Mouse (Mus musculus) urinary bladder, postnatal 4 days (tissue): Measurements from ENCODE around the gene Zfp512b.
A peak's percentile ranks its signal among the peaks of the same experiment; 100 is the strongest.

ENCODE experiments used
- DNase-seq, 2 experiments: peaks; one replicate each; pipeline ENCODE4 v3.0.0; 2021 to 2022; ENCODE audit warnings: low spot score in 2 of 2

Gene Zfp512b

DNA sequence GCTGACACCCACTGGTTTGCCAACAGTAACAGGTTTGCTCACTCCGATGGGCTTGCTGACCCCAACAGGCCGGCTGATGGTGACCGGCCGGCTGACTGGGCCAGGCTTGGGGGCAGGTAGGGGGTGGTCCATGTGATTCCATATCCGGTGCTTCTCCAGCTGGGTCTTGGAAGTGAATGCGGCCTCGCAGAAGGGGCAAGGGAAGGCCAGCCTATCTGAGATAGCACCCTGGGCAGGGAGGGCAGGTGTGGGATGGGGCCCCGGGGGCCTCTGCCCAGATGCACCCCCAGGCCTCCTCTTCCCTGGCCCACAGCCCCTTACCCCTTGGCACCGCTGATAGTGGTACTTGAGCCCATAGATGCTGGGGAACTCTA is 2.9 kb downstream of the Zfp512b start:
- peak in 1 of 2 experiments; percentile 16 for DNase-seq

DNA sequence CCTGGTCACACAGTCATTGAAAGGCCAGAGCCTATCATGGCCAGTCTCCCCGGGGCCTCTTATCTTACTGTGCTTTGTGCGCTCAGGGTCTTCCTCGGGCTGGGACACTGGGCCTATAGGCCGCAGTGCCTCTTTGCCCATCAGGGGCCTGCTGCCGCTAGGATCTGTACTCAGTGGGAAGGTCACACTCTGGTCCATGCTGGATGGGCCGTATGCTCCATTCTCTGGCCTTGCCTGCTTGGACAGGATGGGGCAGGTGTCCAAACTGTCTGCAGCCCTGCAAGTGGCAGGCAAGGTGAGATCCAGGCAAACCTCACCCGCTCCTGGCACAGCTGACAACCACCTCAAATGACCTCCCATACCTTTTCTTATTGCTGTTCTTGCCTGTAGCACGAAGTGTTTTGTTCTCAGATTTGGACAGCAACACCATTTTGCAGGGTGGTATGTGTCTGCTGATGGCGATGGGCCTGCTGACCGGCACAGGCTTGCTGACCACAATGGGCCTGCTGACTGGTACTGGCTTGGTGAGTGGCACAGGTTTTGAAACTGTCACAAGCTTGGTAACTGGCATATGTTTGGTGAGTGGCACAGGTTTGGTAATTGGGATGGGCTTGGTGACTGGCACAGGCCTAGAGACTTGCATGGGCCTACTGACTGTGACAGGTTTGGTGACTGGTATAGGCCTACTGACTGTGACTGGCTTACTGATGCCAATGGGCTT is 3.4 kb downstream of the Zfp512b start:
- no peak for DNase-seq

DNA sequence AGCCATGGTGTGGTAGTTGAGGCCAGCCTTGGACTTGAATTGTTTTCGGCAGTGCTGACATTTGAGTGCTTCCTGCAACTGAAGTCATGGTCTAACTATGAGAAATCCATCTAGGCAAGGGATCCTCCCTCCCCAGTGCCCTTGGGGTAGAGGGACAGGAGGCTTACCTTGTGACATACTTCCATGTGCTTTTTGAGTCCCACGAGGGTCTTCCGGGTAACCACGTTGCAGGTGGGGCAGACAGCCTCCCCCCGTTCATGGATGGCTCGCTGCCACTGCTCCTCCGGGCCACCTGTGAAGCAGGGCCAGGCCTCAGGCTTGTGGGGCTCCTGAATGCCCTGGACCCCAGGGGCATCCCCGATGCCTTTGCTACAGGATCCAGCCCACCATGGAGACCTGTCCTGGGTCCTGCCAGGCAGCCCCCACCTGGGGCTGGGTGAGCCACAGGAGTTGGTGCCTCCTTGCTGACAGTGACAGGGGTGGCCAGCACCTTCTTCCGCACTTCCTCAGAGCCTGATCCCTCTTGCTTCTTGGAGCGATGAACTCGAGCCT is 4.3 kb downstream of the Zfp512b start:
- peak in 1 of 2 experiments; percentile 49 for DNase-seq

DNA sequence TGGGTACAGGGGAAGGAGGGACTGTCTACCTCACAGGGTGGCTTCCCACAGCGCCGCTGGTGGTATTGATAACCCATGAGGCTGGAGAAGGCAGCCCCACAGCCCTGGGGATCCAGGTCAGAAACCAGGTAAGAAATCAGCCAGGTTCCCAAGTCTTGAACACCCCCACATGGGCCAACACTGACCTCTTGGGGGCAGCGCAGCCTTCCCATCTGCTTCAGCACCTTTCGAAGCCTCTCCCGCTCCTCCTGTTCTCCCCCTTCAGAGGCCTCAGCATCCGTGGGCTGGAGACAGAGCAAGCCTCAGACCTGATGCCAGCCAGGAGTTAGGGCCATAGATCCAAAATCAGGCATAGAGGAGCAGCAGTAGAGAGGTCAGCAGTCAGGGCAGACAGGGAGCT is 4.8 kb downstream of the Zfp512b start:
- peak in 1 of 2 experiments; percentile 59 for DNase-seq

DNA sequence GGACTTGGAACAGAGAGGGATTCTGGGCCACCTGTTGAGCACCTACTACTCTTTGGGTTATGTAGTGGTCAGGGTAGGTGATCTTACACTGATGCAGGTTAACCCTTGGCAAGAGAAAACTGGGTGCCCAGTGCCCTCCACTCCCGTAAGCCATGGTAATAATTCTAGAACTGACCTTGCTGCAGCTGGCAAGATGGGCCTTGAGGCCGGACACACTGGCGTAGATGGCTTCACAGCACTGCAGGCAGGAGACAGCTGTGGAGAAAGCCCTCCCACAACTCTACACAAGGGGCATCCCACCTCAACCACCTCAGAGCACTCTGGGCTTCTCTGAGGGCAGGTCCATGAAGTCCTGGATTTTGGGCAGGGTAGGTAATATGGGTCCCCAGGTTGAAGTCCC is 6.5 kb downstream of the Zfp512b start:
- DNase-seq, result no peak

DNA sequence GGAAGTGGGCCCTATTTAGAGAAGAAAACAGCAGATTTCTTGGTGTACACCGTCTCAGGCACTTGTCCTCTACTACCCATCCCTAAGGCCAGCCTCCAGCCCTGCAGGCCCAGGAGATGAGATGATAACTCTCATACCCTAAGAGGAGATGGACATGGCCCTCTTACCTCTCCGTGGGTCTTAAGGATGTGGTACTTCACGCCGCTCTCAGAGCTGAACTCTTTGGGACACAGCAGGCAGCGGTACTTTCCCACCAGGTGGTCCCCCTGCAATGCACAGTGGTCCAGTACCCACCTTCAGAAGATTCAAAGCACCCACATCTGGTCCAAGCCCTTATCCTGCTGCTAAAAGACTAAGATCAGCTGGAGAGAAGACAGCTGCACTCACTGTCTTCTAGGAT is 7.1 kb downstream of the Zfp512b start:
- DNase-seq, result no peak

DNA sequence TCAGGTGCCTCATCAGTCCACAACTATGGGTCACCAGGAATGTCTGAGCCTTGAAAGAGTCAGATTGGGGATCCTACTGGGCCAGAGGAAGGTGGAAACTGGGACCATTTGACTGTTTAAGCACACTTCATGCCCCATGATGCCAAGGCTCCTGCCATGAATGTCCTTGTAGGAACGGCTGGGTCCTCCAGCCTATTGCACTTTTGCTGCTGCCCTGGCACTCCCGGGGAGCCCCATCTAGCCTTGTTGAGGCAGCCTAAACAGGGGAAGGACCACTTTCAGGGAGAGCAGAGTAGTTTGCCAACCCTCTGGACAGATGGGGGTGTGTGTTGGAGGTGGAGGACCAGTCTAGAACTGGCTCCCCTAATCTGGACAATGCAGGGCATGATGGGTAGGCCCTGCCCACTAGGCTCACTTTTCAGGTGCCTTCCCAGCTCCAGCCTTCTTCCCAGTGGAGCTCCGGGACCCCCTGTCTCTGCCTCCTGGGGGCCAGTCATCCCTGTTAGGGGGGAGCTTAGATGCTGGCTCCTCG is 8.1 kb downstream of the Zfp512b start, which contains the start of gene Uckl1:
TSS of gene Uckl1 (minus strand) at position 482 of the 532 bp plus-strand sequence.
- peak in 1 of 2 experiments; percentile 36 for DNase-seq

DNA sequence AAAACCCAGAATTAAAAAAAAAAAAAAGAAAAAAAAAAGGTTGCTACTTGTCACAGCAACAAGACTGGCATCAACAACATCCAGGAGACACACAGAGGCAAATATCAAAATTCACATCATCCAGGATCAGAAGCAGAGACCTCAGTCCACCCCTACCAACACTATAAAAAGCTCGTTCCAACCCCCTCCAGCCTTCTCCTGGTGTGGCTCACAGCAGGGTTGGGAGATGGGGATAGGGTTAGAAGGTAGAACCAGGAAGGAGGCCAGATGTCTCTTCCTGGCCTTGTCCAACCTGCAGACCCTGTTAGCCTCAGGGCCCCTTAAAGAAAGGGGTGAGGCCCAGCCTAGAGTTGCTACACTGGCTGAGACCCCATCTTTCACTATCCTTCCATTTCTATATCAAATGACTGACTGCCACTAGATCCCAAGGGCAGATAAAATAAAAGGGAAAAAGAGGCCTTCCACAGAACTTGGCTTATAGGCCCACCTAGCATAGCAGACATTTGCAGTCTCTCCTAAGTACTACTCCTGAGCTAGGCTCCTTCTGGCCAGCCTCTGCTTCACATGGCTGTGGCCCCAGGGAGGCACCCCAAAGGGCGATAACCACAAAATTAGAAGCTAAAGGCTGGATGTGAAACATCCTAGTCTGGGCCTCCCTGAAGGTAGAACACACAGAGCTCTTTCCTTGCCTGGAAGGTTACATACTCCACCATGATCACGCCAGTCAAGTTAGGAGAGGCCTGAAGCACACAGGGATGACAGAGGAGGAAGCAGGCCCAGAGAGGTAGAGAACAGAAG is 8.9 kb downstream of the Zfp512b start:
- peak in 1 of 2 experiments; percentile 17 for DNase-seq

DNA sequence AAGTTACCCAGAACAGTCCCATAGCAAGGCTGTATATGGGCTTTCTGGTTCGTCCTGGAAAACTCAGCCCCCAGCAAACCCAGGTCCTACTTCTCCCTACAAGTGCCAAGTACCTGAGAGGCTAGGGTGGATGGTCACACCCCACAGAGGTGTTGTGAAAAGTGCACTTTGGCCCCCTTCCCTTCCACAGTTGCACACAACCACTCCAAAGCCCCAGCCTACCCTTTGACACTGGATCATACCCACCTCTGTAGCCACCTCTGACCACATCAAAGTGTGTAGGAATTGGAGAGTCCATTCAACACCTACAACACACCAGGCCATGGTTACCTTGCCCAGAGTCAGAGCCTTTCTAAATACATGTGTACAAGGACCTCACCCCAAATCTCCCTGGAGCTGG is 9.7 kb downstream of the Zfp512b start:
- peak in 1 of 2 experiments; percentile 44 for DNase-seq

DNA sequence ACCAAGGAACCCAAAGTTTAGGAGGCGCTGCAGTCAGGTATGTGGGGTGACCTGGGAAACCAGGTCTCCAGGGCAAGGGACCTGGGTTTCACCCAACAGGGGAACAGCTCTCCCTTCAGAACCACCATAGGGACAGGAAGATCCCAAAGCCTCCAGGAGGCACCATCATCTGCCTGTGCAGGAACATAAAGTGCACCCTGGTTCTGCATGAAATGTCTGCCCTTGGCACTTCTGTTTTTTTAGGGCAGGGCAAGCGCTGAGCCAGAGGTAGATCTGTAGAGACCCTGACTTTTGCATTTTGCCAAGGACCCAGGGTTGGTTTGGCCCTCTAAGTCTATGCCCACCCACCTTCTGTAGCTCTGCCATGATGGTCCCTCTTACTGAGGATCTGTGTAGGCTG is 10.2 kb downstream of the Zfp512b start:
- no peak for DNase-seq

DNA sequence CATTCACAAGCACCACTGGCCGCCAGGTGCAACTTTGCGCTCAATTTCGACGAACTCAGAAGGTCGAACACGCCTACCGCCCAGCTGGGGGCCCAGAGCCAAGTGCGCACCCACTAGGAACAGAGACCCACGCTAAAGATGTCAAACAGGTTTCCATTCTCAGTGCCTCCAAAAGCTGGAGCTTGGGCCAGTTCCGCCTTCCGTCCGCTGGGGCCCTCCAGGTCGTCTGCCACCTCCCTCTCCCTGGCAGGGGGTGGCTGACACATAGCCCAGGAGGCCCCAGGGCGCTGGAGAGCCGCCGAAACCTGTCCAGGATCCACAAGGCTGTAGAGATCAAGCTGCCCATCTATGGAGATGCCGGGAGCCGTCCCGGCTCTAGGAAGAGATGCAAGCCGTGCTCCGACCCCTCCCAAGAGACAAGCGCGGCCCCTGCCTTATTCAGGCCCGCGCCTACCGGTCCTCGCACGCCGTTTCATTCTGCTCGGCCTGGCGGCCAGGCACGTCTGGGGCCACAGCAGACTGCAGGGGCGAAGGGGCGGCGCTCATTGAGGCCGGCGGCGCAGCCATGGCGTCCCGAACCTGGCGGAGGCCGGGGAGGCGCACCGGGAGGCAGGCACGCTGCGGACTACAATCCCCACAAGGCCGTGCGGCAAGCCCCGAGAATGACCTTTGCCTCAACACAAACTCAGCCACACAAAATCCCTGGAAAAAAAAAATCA is 11.0 kb downstream of the Zfp512b start:
- peak; percentile 81 to 84 for DNase-seq

DNA sequence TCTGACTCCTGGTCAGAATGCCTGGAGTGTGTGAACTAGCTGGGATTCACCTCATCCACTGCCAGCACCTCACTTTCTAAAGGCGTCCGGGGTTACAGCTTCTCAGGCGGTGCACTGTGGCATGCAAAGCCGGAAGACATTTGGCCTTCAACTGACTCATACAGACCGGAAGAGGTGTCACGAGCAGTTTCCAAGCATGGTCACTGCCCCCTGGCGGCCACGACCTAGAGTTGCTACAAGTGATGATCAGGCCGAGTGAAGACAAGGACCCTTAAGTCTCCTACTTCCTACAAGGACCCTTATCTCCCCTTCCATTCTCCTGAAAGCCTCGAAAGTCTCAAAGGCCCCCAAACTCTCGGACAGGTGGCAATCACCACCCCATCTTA is 11.6 kb downstream of the Zfp512b start:
- DNase-seq, result peak; percentile 75 to 76

DNA sequence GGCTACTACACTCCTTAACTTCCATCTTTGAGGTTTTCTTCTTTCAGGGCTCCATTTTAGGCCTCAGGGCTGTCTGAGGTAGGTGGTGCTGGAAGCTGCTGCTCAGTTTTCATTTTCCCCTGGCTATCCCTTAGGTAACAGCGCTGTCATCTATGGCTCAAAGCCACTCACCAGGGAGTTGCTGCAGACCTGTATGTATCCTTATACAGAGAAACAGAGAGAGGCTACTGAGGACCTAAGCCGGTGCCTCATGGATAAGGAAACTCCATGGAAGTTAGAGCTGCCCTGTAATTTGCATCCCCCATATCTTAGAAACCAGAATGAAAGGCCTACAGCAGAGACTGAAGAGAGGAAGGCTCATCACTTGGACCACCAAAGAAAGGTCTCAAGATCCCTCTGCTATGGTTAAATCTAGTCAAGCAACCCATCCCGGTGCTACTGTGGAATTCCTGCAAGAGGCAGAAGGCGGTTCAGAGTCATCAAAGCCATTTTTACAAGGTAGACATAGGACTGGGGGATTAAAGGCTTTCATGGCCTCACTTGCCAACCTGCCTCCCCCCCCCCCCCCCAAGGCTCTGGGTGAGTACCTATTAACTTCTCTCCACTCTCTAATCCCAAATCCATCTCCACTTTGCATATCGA is 12.4 kb downstream of the Zfp512b start:
- no peak for DNase-seq

DNA sequence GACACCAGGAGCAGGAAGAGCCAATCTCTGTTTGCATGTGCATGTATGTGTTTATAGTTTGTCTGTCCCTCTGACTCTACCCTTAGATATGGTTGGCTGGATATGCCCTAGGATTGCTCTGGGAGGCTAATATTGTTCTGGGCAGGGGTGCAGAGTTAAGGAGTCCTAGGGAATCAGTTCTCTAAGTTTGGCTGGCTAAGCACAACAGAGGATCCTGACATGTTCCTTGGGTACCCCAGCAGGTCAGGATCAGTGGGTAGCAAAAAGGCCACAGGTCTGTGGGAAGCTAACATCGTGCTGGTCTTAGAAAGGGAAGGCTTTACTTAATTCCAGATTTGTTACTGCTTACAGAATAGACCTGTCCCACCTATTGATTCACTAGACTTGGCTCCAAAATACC is 12.9 kb downstream of the Zfp512b start:
- DNase-seq, result no peak

DNA sequence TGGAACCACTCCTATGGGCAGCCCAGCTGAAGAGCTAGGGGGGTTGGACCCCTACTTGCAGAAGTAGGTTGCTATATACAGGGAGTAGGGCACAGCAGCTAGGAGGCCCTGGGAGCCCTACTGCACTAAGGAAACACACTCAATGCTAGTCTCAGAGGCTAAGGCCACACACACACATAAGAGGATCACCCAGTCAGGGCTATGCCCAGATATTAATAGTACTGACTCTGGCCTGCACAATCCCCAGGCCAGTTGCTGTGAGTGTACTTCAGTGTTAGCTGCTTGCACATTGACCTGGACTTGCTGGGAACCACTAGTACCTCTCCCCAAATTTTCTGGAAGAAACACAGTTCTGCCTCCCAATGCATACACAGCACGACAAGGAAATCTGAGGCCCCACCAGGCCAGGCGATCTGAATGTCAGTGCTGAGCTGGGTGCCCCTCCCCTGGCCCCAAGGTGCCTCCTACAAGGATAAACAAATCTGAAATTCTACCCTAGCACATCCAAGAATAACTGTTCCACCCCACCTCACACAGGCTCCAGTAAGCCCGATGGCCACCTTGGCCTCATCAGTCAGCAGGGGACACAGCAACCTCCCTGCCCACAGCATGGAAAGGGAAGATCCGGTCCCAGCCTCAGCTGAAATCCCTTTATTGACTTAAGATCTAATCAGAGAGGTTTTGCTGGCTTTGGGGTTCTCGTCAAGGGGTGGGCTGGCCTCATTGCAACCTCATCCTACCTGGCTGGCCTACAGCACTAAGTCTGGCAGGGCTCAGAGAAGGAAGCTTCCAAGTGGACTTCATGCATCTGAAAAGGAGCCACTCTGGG is 13.6 kb downstream of the Zfp512b start:
- DNase-seq, result no peak

DNA sequence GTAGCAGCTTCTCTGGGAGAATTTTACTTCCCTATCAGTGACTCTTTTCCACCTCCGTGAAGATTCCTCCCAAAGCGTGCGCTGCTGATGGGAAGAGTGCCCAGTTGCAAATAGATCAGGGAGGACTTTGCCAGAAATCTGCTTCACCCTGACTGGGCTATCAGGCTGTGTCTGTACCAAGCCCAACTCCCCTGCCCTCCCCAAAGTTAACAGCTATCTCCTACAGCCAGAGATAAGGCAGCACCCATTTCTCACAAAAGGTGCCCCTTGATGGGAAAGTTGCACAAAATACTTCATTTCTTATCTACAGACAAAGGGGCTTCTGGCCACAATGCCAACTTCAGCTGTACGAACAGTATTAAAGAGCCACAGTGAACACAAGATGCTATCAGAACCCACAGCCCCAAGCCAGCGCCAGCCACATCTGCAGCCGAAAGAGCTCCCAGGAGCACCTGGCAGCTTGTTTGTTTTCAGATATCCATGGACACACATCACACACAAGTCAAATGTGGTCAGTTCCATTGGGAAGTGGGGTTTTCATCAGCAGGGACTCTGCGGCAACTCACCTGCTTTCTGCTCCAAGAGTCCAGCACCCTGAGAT is 14.5 kb downstream of the Zfp512b start:
- DNase-seq, result no peak

DNA sequence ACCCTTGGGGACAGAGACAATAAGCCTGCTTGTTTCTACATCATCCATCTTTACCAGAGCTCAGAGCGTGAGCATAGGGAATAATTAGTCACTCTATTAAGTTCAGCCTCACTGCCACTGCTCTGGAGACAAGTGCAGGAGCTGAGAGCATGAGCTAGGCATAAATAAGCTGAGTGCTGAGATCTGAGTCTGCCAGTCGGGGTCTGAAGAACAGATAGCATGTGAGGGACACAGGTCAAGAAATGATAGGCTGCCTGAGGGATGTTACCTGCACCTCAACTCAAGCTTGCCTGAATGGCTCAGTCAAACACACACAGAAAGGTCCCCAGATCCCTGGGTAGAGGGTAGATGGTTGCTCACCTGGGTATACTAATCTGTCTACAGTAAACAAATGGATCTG is 15.5 kb downstream of the Zfp512b start:
- DNase-seq, result peak in 1 of 2 experiments; percentile 17

DNA sequence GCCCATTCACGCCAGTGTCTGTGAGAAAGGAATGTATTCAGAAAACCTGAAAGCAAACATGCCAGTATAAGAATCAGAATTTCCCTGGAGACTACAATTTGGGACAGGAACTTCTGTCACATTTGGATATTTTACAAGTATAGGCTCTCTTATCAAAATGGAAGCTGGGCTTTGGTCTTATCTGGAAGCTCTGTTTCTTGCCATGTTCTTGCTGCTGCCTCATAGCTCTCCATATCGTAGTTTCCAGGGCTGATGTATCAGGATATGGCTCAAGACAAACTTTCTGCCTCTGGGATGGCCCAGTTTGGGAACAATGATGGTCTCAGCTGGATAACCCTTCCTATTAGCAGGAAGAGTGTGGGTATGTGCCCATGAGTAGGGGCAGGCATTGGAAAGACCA is 16.0 kb downstream of the Zfp512b start:
- peak in 1 of 2 experiments; percentile 19 for DNase-seq

DNA sequence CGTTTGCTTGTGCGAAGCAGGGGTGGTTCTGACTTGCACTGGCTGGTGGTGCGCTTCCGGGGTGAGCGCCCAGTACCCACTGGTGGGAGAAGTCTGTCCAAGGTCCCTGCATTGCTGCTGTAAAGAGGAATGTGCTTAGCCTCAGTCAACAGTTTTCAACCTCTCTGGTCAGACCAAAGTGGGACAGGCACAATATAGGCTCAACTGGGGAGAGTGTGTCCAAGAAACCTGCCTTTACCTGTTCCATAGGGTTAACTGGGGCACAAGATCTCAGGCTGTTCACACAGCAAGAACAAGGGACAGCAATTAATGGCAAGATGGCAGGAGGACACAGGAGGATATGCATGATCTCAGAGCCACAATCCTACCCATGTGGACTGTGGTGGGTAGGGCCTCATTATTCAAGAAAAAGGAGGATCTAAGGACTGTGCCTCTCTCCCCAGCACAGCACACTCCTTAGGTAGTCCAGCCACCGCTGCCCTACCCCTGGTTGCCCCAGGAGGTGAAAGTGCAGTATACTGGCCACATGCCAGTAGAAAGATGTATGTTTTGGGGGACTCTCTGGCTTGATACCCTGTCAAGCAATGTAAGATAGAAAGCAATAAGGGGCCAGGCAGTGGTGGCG is 17.6 kb downstream of the Zfp512b start:
- DNase-seq, result peak in 1 of 2 experiments; percentile 29

DNA sequence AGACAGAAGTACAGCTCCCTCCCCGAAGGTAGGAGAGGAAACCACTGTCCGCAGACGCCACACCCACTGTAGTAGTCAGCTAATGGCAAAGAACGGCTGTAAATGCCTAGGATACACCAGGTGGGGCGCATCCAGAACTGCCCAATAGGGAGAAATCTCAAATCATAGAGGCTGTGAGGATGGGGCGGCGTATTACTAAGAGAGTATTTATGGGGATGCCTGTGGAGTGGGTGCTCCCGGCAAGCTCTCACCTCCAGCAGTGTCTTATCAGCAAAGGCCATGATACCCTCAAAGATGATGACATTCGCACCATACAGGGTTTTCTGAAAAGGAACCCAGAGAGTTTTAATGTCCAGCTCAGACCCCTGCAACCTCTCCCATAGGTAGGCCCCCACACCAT is 18.6 kb downstream of the Zfp512b start:
- DNase-seq, result peak in 1 of 2 experiments; percentile 36
